Mouse (Mus musculus) naive thymus-derived CD4-positive, alpha-beta T cell, adult 2 months (primary cell): ENCODE measurements around the gene Olfr316.
"Not testable (repeated sequence)": the region's sequence is repeated elsewhere in the genome, so short reads cannot be mapped to it uniquely, and the experiment has no call there.

Experiments
- DNase-seq: peaks from one replicate; pipeline ENCODE4 v3.0.0-alpha.2; 2011; ENCODE audit warnings: low read depth

The Olfr316 gene

DNA sequence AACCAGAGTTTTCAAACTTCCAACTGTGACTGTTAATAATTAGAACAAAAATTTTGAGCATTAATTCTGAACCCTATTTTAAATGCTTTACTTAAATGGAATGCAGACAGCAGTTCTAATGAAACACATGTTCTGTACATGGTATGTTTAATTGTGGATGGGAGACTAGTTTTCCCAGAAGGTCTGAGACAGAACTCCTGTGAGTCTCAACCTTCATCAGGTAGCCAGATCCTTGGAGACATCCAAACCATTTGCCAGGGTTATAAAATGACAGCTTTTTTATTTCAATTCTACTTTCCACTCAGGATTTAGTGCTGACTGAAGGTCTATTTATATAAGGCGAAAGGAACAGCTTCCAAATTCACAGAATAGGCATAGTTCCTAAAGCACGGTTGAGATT, at the start of gene Olfr316:
Gene Olfr316, plus strand, starts transcription at position 301 of the 400 bp plus-strand sequence.
- no peak for DNase-seq

- DNase-seq = no peak
Observed at GRCm38 (mm10) chr11:58709086-58709485, 43.4 kb upstream of the Olfr316 start.

DNA sequence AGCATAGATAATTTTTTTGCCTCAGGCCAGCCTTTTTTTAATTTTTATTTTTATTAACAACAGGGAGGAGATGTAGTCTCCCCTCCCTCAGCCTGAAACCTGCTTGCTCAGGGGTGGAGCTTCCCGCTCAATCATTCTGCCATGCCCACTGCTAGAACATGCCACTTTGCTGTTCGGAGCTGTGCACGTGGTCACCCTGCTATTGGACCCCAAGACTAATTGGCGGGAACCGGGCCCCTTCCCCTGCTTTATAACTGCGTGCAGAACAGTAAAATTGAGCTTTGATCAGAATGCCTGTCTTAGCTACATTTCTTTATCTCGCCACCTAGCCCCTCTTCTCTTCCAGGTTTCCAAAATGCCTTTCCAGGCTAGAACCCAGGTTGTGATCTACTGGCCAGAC, 34.8 kb upstream of the Olfr316 start:
- DNase-seq = not testable (repeated sequence)

DNA sequence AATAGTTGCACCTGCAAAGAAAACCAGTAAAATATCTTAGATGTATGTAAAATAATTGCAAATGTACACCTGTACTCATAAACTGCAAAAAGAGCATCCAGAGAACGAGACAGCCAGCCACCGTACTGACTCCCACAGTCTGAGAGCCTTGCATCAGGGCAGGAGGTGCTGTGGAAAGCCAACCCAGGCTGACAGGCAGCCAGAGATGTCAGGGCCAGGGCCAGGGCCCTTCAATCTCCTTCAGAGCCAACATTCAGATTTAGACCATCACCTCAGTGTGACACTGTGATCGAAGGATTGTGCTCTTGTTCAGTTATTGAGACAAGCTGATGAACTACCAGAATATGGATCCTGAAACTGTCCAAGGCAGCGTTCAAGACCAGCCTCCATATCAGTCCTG, 32.8 kb upstream of the Olfr316 start:
- no peak for DNase-seq

DNA sequence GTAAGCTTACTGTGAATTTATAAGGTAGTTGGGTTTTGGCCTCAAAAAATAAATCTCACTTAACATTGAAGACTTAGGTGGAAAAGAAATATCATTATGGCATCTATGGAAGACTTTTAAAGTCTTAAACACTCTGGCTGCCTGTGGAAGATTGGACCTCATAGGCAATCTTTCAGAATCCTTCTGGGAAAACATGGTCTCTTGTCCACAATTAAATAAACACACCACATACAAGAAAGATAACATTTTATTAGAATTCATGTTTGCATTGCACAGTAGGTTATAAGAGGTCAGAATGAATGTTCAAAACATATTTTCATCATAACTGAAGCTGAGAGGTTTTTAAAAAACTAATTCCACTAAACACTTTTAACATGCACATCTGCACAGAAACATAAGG, 28.6 kb upstream of the Olfr316 start, which contains the start of gene Olfr318:
Gene Olfr318, minus strand, starts transcription at position 101 of the 400 bp plus-strand sequence.
- DNase-seq = no peak

DNA sequence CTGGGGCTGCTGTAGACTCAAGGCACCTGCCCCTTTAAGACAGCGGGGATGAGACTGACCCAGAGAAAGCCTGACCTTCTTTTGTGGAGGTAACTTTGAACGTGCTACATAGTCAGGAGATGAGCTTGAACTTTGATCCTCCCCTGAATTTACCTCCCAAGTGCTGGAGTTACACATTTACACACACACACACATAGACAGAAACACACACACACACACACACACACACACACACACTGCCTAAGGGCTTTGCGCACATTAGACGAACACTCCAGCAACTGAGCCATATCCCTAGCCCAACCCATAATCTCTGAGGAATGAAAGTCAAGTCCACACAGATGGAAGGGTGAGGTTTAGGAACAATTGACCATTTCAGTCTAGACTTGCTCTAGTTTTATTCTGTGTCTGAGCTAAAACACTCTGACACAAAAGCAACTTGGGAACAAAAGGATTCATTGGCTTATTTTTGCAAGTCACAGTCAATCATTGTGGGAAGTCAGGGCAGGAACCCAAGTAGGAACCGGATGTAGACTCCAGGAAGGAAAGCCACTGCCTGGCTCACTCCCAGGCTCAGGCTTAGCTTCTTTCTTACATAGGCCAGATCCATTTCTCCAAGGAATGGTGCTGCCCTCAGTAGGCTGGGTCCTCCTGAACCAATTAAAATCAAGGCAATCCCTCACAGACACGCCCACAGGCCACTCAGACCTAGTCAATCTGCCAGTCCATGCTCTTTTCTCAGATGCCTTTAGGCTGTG, 24.5 kb upstream of the Olfr316 start:
- DNase-seq = not testable (repeated sequence)

GRCm38 (mm10) chr11:58733372-58733771, 19.2 kb upstream of the Olfr316 start:
- no peak for DNase-seq

DNA sequence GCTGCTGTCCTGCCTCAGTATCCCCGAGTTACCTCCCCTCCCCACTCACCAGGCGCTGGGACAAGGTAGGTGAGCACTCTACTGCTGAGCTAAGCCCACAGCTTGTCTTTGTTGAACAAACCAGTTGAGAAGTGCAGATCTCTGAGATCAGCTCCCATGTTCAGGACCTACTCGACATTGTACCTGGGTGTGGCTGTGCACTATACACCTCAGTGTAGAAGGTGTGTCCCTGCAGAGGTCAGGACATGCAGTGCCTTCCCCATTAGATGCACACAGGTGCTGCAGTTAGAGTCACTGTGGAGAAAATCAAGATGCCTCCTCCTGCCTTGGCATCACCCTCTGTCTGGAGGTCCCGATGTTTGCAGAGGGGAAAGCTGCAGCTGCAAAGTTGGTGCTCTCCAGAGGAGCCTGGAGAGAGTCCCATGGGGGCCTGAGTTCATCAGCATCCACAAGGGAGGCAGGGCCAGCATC, 13.7 kb upstream of the Olfr316 start, which contains the start of gene Olfr317:
Gene Olfr317, minus strand, starts transcription at position 421 of the 471 bp plus-strand sequence.
- DNase-seq = no peak

DNA sequence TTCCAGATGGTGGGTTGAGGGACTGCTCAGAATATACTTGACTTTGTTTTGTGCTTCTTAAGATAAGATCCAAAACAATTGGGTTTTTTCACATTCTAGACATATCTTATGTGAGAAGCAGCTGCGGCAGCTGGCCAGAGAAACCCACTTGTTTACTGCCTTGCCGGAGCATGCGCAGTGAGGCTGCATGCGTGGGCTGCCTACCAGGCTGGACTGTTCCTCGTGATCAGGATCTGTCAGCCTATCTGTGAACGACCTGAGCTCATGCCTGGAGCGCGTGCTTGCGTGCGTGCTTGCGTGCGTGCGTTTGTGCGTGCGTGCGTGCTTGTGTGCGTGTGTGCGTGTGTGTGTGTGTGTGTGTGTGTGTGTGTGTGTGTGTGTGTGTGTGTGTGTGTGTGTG, 1.4 kb upstream of the Olfr316 start:
- not testable (repeated sequence) for DNase-seq

DNA sequence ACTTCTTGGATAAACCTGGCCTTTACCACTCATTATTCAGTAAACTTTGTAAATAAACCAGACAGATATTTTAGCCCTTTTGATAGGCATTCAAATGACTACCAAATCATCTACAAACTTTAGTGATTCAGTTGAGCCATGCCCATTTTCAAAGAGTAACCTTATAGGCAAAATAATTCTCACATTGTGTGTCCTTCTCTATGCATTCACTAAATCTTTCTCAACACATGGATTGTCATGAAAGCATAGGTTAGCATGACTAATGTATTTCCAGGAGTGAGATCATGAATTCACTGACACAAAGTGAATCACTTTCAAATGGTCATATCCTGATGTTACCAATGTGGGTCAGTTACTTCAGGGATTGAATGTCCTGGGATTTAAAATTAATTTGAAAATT, 20.4 kb downstream of the Olfr316 start, which contains the start of gene Olfr315:
Gene Olfr315, plus strand, starts transcription at position 301 of the 400 bp plus-strand sequence.
- DNase-seq = no peak

GRCm38 (mm10) chr11:58782480-58783089, 30.1 kb downstream of the Olfr316 start, which contains the start of gene Olfr314:
Olfr314 (plus strand) TSS chr11:58782952.
- no peak for DNase-seq

- DNase-seq = no peak
Observed at GRCm38 (mm10) chr11:58784182-58784581, 31.6 kb downstream of the Olfr316 start.

- DNase-seq = peak; percentile 59
Observed at GRCm38 (mm10) chr11:58787651-58788050, 35.1 kb downstream of the Olfr316 start.

- peak; percentile 54 for DNase-seq
Observed at GRCm38 (mm10) chr11:58788346-58788745, 35.8 kb downstream of the Olfr316 start.

DNA sequence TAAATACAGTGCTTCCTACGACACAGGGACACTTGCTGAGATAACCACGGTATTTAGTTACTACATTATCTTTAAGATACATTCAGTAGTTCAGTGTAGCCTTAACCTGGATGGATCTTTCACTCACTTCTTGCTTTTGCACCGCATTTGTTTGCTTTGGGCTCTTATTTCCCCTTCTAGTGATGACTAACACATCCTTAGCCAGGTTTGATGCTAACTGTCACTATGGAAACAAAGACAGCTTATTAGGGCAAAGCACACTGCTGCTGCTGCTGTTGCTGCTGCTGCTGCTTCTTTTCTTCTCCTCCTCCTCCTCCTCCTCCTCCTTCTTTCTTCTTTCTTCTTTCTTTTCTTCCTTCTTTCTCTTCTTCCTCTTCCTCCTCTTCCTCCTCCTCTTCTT, 37.0 kb downstream of the Olfr316 start:
- peak; percentile 30 for DNase-seq

DNA sequence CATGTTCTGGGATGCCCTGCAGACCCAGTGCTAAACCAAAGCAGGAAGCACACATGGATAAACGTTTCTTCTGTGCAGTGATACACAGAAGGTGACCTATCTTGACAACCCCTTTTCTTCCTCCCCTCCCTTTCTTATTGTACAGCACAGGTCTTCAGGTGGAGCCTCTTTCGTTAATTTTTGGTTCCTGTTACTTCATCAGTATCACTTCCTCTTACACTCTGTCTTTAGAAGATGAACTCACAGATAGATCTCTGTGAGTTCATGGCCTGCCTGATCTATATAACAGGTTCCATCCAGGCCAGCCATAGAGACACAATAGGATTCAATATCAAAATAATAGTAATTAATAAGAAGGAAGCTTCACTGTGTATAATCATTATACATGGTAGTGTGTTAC, 37.5 kb downstream of the Olfr316 start:
- DNase-seq = no peak

DNA sequence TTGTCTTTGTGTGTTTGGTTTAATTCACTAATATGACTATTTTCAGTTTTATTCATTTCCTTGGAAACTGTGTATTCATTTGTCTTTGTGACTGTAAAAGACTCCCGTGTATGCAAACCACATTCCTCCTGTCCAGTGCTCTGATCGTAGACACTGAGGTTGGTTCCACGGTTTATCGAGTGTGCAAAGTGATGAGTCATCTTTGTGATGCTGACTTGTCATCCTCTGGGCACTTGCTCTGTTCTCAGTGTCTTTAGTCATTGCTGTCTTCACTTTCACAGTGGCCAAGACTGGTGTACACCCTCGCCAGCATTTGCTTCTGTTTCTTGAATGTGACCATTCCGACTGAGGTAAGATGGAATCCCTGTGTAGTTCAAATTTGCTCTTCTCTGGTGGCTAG, 38.1 kb downstream of the Olfr316 start:
- DNase-seq = no peak

DNA sequence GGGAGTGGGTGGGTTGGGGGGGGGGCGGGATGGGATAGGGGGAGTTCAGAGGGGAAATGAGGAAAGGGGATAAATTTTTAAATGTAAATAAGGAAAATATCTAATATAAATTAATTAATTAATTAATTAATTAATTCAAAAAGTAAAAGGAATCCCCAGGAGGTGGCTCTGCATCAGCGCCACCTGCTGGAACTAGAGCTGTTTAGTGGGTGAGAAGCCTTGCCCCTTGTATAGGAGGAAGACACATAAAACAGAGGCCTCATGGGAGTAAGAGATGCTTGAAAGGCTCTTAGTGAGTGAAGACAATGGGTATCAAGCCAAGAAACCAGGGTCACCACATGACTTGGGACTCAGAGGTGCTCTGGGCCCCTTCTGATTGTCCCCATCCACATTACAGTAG, 43.3 kb downstream of the Olfr316 start:
- DNase-seq = no peak

GRCm38 (mm10) chr11:58796850-58797249, 44.3 kb downstream of the Olfr316 start:
- no peak for DNase-seq

- no peak for DNase-seq
Observed at GRCm38 (mm10) chr11:58799747-58800146, 47.2 kb downstream of the Olfr316 start.

DNA sequence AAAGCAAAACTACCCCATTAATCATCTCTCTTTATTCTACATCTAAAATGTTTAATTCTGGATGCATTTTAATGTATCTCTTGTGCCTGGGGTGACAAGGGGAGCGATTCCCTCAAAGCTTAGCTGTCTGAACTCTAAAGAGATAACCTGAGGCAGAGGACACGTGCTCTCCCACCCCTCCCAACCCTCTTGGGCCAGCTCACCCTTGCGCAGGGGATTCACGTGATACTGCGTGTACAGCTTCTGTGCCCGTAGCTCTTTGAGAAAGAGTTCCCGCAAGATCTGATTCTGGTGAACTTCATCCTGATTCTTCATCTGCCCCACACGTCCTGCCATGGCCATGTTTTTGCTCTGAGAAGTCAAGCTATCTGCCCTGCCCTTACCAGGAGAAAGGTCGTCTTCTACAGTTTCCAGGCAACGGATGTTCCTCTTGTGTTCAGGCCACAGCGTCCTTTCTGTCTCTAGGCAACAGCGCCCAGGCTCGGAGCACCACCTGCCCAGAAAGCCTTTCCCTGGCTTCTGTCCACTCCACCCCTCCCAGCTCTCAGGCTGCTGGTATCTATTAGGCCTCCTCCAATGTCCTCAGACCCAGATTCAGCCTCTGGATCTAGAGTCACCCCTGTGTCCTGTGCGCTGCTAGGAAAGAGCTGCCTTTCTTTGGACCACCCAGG, 49.2 kb downstream of the Olfr316 start, which contains the start of gene Fam183b:
Gene Fam183b, minus strand, starts transcription at position 403 of the 671 bp plus-strand sequence.
- DNase-seq = no peak

- no peak for DNase-seq
Observed at GRCm38 (mm10) chr11:58803871-58804270, 51.3 kb downstream of the Olfr316 start.
